Mouse (Mus musculus): Measurements from ENCODE around the gene Apoc1. TPM values are rescaled to one million over a fixed set of nuclear protein-coding genes. Genes with fewer than 3 reads are reported as not detected.

The Apoc1 gene
- 0.96 and 1.0 TPM in 2 replicates for polyA plus RNA-seq (2015; fragmentation: Nextera tagmentation; extraction: Ambion mirVana)

- Histone ChIP-seq H3K27ac (ENCODE audit: low read length) (0 out of 2 replicates have a peak within 1 kb of the TSS, but pooled peaks have one; percentile 24), H3K36me3 (ENCODE audit: control insufficient read depth, insufficient read depth, low read length) (peaks cover 3% of the 10 kb centered on the region; the same call in 1 of the 2 replicates), H3K27me3 (ENCODE audit: control insufficient read depth, insufficient read depth, low read depth, low read length) (no peaks in the 10 kb centered on the region), H3K4me3 (ENCODE audit: low read depth, low read length) (no peak within 1 kb of the TSS), H3K4me2 (ENCODE audit: low read length) (no peak within 1 kb of the TSS), H3K9me3 (replicated peaks; ENCODE audit: control insufficient read depth, low read length, poor library complexity, severe bottlenecking) (no peaks in the 10 kb centered on the region), H3K9ac (ENCODE audit: low read depth, low read length) (no peak within 1 kb of the TSS), H3K4me1 (ENCODE audit: control insufficient read depth, insufficient read depth, low read length) (no peaks in the 10 kb centered on the region)
- ATAC-seq, result no peak
- WGBS, result 51% methylated on average over 28 of the region's 28 CpGs
Observed at GRCm38 (mm10) chr7:19691873-19692865, at the start of gene Apoc1. Gene Apoc1, minus strand, starts transcription at chr7:19692660.

GRCm38 (mm10) chr7:19741329-19742031, 49.0 kb upstream of the Apoc1 start:
- peaks cover 8% of the 10 kb centered on the region for H3K4me1 ChIP-seq (ENCODE audit: control insufficient read depth, insufficient read depth, low read length)
- H3K27me3 ChIP-seq (ENCODE audit: control insufficient read depth, insufficient read depth, low read depth, low read length), result no peaks in the 10 kb centered on the region
- H3K4me2 ChIP-seq (ENCODE audit: low read length), result no peak overlapping the region
- H3K27ac ChIP-seq (ENCODE audit: low read length), result no peak overlapping the region
- 10% methylated on average over 8 of the region's 8 CpGs for WGBS
- peaks cover 11% of the 10 kb centered on the region for H3K36me3 ChIP-seq (ENCODE audit: control insufficient read depth, insufficient read depth, low read length)
- H3K9ac ChIP-seq (ENCODE audit: low read depth, low read length), result no peak overlapping the region
- H3K4me3 ChIP-seq (ENCODE audit: low read depth, low read length), result no peak overlapping the region
- no peak for ATAC-seq
- H3K9me3 ChIP-seq (replicated peaks; ENCODE audit: control insufficient read depth, low read length, poor library complexity, severe bottlenecking), result no peaks in the 10 kb centered on the region

GRCm38 (mm10) chr7:19740269-19740668, 47.8 kb upstream of the Apoc1 start:
- no peaks in the 10 kb centered on the region for H3K27me3 ChIP-seq (ENCODE audit: control insufficient read depth, insufficient read depth, low read depth, low read length)
- H3K9ac ChIP-seq (ENCODE audit: low read depth, low read length), result no peak overlapping the region
- no peak overlapping the region for H3K4me3 ChIP-seq (ENCODE audit: low read depth, low read length)
- peaks cover 3% of the 10 kb centered on the region; the same call in 1 of the 2 replicates for H3K4me1 ChIP-seq (ENCODE audit: control insufficient read depth, insufficient read depth, low read length)
- peaks cover 16% of the 10 kb centered on the region for H3K36me3 ChIP-seq (ENCODE audit: control insufficient read depth, insufficient read depth, low read length)
- no peak for ATAC-seq
- H3K9me3 ChIP-seq (replicated peaks; ENCODE audit: control insufficient read depth, low read length, poor library complexity, severe bottlenecking), result no peaks in the 10 kb centered on the region
- WGBS, result 94% methylated on average over 11 of the region's 11 CpGs
- no peak overlapping the region for H3K27ac ChIP-seq (ENCODE audit: low read length)
- no peak overlapping the region for H3K4me2 ChIP-seq (ENCODE audit: low read length)

- ATAC-seq, result no peak
Observed at GRCm38 (mm10) chr7:19738771-19739170, 46.3 kb upstream of the Apoc1 start.

GRCm38 (mm10) chr7:19736389-19737057, 44.1 kb upstream of the Apoc1 start:
- Histone ChIP-seq H3K4me2 (ENCODE audit: low read length) (no peak overlapping the region), H3K9ac (ENCODE audit: low read depth, low read length) (no peak overlapping the region), H3K9me3 (replicated peaks; ENCODE audit: control insufficient read depth, low read length, poor library complexity, severe bottlenecking) (no peaks in the 10 kb centered on the region), H3K27me3 (ENCODE audit: control insufficient read depth, insufficient read depth, low read depth, low read length) (no peaks in the 10 kb centered on the region), H3K36me3 (ENCODE audit: control insufficient read depth, insufficient read depth, low read length) (peaks cover 23% of the 10 kb centered on the region), H3K27ac (ENCODE audit: low read length) (no peak overlapping the region), H3K4me1 (ENCODE audit: control insufficient read depth, insufficient read depth, low read length) (no peaks in the 10 kb centered on the region), H3K4me3 (ENCODE audit: low read depth, low read length) (no peak overlapping the region)
- 96% methylated on average over 16 of the region's 16 CpGs for WGBS
- ATAC-seq, result no peak

More at GRCm38 (mm10) chr7:19738771-19739170, 46.3 kb upstream of the Apoc1 start:
- Histone ChIP-seq H3K4me1 (ENCODE audit: control insufficient read depth, insufficient read depth, low read length) (peaks cover 3% of the 10 kb centered on the region; the same call in 1 of the 2 replicates), H3K4me3 (ENCODE audit: low read depth, low read length) (no peak overlapping the region), H3K27me3 (ENCODE audit: control insufficient read depth, insufficient read depth, low read depth, low read length) (no peaks in the 10 kb centered on the region), H3K4me2 (ENCODE audit: low read length) (no peak overlapping the region), H3K9ac (ENCODE audit: low read depth, low read length) (no peak overlapping the region), H3K36me3 (ENCODE audit: control insufficient read depth, insufficient read depth, low read length) (peaks cover 16% of the 10 kb centered on the region), H3K9me3 (replicated peaks; ENCODE audit: control insufficient read depth, low read length, poor library complexity, severe bottlenecking) (no peaks in the 10 kb centered on the region), H3K27ac (ENCODE audit: low read length) (no peak overlapping the region)
- 95% methylated on average over 3 of the region's 3 CpGs for WGBS

- no peaks in the 10 kb centered on the region for H3K4me1 ChIP-seq (ENCODE audit: control insufficient read depth, insufficient read depth, low read length)
- no peak overlapping the region for H3K4me3 ChIP-seq (ENCODE audit: low read depth, low read length)
- no peak for ATAC-seq
- no peaks in the 10 kb centered on the region for H3K27me3 ChIP-seq (ENCODE audit: control insufficient read depth, insufficient read depth, low read depth, low read length)
- H3K27ac ChIP-seq (ENCODE audit: low read length), result no peak overlapping the region
- WGBS, result 87% methylated on average over 10 of the region's 10 CpGs
- H3K36me3 ChIP-seq (ENCODE audit: control insufficient read depth, insufficient read depth, low read length), result peaks cover 31% of the 10 kb centered on the region
- no peak overlapping the region for H3K4me2 ChIP-seq (ENCODE audit: low read length)
- no peaks in the 10 kb centered on the region for H3K9me3 ChIP-seq (replicated peaks; ENCODE audit: control insufficient read depth, low read length, poor library complexity, severe bottlenecking)
- no peak overlapping the region for H3K9ac ChIP-seq (ENCODE audit: low read depth, low read length)
Observed at GRCm38 (mm10) chr7:19734178-19734666, 41.8 kb upstream of the Apoc1 start.

- peaks cover 33% of the 10 kb centered on the region for H3K36me3 ChIP-seq (ENCODE audit: control insufficient read depth, insufficient read depth, low read length)
- 89% methylated on average over 4 of the region's 4 CpGs for WGBS
Observed at GRCm38 (mm10) chr7:19726541-19726940, 34.1 kb upstream of the Apoc1 start.

GRCm38 (mm10) chr7:19724167-19724566, 31.7 kb upstream of the Apoc1 start:
- no peak overlapping the region for H3K4me3 ChIP-seq (ENCODE audit: low read depth, low read length)
- peaks cover 20% of the 10 kb centered on the region for H3K36me3 ChIP-seq (ENCODE audit: control insufficient read depth, insufficient read depth, low read length)
- H3K9ac ChIP-seq (ENCODE audit: low read depth, low read length), result no peak overlapping the region
- H3K4me1 ChIP-seq (ENCODE audit: control insufficient read depth, insufficient read depth, low read length), result no peaks in the 10 kb centered on the region
- no peak overlapping the region for H3K27ac ChIP-seq (ENCODE audit: low read length)
- H3K9me3 ChIP-seq (replicated peaks; ENCODE audit: control insufficient read depth, low read length, poor library complexity, severe bottlenecking), result no peaks in the 10 kb centered on the region; the same call in 1 of the 2 replicates
- no peak overlapping the region for H3K4me2 ChIP-seq (ENCODE audit: low read length)
- WGBS, result 97% methylated on average over 12 of the region's 12 CpGs
- ATAC-seq, result no peak
- no peaks in the 10 kb centered on the region for H3K27me3 ChIP-seq (ENCODE audit: control insufficient read depth, insufficient read depth, low read depth, low read length)

More at GRCm38 (mm10) chr7:19726541-19726940, 34.1 kb upstream of the Apoc1 start:
- Histone ChIP-seq H3K9me3 (replicated peaks; ENCODE audit: control insufficient read depth, low read length, poor library complexity, severe bottlenecking) (no peaks in the 10 kb centered on the region), H3K27ac (ENCODE audit: low read length) (no peak overlapping the region), H3K4me1 (ENCODE audit: control insufficient read depth, insufficient read depth, low read length) (no peaks in the 10 kb centered on the region), H3K4me2 (ENCODE audit: low read length) (no peak overlapping the region), H3K27me3 (ENCODE audit: control insufficient read depth, insufficient read depth, low read depth, low read length) (no peaks in the 10 kb centered on the region), H3K9ac (ENCODE audit: low read depth, low read length) (no peak overlapping the region), H3K4me3 (ENCODE audit: low read depth, low read length) (no peak overlapping the region)
- ATAC-seq, result no peak

All from midbrain, embryonic 16.5 days (tissue).